Mouse (Mus musculus) kidney, adult 18-20 months (tissue): ENCODE measurements around the gene Sh3rf3.

Experiments
- DNase-seq: peaks from one replicate; pipeline ENCODE4 v3.0.0; 2021

The Sh3rf3 gene

GRCm38 (mm10) chr10:58813081-58813800 lies at the start of gene Sh3rf3:
Gene Sh3rf3, plus strand, starts transcription at chr10:58813359.
- DNase-seq = peak; percentile 18

DNA sequence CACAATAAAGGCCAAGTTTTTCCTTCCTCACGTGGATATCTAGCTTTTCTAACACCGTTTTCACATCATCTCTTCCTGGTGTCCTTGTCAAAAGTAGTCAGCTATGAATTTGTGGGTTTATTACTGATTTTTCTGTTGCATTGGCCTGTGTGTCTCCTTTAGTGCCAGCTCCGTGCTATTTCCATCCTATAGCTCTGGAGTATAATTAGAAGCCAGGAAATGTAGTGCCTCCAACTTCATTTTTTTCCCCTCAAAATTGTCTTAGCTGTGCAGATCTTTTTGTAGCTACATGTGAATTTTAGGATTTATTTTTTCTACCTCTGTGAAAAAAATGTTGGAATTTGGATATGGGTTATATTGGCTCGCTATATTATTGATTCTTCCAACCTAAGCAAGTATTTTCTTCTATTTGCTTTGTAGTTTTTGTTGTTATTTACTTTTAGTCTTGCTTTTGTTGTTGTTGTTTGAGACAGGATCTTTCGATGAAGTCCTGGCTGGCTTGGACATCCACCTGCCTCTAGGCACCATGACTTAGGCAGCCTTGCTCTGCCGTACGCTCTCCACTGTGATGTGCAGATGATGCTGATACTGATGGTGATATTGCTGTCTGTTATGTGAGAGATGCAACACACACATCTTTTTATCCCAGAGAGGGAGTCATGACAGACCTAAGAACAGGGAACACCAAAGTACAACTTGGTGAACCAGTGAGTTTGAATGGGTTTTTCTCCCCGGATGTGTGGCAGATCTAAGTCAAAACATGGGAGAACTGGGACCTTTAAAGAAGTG lies 24.5 kb upstream of the Sh3rf3 start:
- DNase-seq = no peak

DNA sequence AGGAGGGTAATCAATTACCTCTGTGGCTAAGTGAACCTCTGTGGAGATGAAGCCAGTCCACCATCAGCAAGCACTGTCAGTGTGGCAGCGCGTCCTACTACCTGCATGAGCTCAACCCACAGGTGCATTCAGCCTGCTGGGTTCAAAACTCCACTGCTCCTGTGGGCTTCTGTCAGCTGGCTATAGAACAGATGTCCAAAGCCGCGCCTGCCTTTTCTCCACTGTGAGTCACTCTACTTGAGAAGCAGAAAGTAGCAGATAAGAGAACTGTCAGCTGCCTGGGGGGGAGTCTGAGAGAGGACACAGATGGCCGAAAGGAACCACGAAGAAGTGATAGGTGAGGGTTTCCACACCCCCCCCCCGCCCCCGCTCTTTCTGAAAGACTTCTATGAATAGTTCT lies 15.6 kb upstream of the Sh3rf3 start:
- DNase-seq = no peak

GRCm38 (mm10) chr10:58798156-58798555 lies 15.0 kb upstream of the Sh3rf3 start:
- DNase-seq = no peak

GRCm38 (mm10) chr10:58800996-58801433 lies 12.1 kb upstream of the Sh3rf3 start:
- no peak for DNase-seq

DNA sequence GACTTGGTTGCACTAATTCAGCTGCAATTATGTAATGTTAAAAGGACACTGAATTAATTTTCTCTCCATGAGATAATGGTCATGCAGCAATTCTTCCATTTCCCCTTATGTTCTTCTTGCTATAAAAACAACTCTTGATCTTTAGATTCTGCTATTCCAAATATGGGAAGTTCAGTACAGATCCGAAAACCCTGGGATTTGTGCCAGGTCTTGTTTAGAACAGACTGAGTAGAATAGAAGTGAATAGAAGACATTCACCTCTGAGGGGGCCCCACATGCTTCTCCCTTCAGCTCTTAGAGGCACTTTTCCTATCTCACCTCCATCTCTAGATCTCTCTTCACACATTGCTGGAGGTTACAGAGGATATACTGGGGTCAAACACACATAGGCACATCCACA lies 10.8 kb upstream of the Sh3rf3 start:
- no peak for DNase-seq

GRCm38 (mm10) chr10:58807956-58808355 lies 5.2 kb upstream of the Sh3rf3 start:
- no peak for DNase-seq

GRCm38 (mm10) chr10:58810181-58810580 lies 3.0 kb upstream of the Sh3rf3 start:
- DNase-seq = no peak

- DNase-seq = peak; percentile 74
These were observed 714 bp upstream of the Sh3rf3 start for GRCm38 (mm10) chr10:58812210-58813080.

DNA sequence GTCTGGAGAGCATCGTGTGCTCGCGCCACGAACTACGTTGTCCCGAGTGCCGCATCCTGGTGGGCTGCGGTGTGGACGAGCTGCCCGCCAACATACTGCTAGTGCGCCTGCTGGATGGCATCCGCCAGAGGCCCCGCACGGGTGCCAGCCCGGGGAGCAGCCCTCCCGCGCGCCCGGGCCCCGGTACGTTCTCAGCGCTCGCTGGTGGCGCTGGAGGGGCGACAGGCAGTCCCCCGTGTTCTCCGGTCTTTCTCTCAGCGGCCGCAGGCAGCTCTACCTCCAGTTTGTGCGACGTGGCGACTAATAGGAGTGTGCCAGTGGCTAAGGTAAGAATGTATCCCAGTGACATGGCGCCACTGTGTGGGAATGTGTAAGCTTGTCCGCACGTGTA lies 637 bp downstream of the Sh3rf3 start:
- DNase-seq = peak; percentile 3

GRCm38 (mm10) chr10:58814486-58814885 lies 1.3 kb downstream of the Sh3rf3 start:
- DNase-seq = no peak

DNA sequence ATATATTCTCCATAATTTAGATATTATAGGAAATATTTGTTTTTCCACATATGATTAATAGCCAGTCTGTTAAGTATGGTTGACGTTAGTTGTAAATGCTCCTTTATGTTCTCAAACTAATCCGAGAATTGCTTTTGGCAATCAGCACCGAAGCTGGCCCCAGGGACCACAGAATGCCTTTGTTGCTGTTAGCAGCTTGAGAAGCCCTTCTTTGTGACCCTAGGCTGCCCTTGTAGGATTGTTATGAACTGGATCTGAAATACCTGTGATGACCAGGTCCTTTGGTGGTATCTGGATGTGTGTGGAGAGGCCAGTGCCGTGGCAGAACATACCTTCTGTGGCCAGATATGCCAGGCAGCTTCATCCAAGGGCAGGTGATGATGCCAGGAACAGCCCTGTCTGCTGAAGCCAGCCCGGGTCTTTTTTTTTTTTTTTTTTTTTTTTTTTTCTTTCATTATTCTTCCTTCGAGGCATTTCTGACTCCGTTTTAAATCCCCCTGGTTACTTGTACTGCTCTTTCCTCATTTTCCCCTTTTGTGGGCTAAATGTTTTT lies 10.9 kb downstream of the Sh3rf3 start:
- DNase-seq = no peak

DNA sequence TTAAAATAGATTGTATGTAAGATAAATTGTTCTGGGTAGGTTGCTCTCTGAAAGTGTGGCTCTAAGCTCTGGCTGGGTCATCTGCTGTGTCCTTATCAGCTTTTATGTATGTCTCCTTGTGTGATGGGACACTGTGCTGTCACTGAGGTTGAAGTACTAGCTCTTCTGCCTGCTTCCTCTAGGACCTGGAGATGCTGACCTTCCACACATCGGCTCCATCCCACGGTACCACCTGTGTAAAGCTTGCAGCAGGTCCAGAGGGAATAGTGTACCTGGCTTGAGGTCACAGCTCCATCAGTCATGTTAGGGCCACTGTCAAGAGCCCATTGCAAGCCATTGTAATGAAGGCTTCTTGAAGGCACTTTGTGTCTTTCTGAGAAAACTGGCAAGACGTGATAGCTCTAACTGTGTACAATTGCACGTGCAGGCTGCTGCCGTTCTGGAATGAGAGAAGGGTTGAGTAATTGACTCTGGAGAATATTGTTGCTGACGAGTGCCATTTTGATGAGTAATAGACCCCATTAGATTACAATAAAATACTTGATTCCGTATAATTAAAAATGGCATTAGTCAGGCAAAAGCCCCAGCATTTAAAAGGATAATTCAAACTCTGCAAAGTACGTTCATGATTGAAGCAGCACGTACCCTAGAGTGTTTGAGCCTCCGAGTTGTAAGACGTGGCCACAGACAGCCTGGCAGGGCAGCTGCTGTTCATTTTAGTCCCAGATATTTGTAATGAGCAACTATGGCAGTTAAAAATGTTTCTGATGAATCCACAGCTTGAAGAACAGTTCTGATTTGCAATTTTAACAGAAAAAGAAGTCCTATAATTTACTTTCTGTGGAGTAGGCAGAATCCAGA lies 16.3 kb downstream of the Sh3rf3 start:
- DNase-seq = no peak

DNA sequence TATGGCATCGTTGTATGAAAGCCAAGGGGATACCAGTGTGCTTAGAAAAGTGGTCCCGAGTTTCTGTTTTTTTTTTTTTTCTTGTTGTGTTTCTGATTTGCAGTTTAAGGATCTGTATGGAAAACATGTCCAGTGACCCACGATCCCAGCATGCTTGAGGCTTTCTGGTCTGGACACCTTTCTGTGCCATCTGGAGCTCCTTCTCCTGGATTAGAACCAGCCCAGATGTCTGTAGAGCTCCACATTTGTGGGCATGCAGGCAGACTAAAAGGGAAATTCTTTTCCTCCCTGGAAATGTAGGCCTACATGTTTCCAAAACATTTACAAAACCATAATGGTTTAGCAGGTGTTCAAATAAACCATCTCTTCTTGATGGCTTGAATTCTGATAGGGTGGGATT lies 20.0 kb downstream of the Sh3rf3 start:
- DNase-seq = no peak

DNA sequence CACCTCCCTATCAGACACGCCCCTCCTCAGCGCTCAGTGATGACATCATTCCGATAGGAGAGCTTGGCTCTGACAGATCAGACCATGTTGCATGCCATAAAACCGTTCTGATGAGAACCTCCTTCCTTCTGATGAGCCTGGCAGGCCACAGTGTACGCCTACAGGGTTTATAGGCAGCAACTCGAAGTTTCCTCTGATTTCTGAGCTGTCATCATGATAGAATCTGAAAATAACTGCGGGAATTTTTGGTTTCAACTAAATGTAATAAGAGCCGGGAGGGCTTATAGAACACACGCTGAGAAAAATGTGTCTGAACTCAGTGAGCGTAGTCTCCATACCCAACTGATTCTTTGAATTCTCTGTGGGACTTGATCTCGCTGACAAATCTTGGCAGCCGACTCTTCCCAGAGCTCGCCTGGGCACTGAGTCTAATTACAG lies 20.6 kb downstream of the Sh3rf3 start:
- DNase-seq = no peak

DNA sequence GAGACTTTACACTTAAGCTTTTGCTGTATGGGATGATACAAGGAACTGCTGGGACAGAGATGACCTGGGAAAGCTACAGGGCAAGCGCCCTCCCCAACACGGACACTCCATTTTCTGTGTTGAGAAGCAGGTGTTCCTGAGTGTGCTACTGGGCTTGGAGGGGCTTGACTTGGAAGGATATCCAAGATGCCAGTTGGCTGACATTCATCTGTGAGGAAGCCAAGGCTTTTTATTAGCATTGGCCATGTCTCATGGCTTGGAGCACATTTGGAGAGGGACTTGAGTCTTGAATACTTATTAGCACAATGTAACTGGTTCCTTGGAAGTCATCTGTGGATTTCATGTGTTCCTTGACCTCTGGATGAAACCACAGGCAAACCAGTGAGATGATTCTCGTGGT lies 23.2 kb downstream of the Sh3rf3 start:
- DNase-seq = no peak

DNA sequence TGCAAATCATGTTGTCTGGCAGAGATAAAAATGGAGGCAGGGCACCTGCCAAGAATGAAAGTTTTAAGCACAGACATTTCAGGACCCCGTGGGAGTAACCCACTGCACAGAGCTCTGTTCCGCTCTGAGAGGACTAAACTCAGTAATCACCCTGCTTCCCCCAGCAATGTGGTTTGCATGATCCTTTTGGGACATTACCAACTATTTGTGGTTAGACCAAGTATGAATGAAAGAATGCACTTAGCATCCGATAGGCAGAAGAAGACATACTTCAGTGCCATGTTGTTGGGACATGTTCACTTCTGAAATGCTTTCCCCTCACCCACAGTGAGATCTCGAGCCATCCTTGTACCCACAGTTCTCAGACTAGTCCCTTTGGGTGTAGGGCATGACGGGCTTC lies 24.3 kb downstream of the Sh3rf3 start:
- DNase-seq = no peak

GRCm38 (mm10) chr10:58841945-58842344 lies 28.8 kb downstream of the Sh3rf3 start:
- no peak for DNase-seq

- no peak for DNase-seq
These were observed 29.9 kb downstream of the Sh3rf3 start for GRCm38 (mm10) chr10:58843100-58843499.

DNA sequence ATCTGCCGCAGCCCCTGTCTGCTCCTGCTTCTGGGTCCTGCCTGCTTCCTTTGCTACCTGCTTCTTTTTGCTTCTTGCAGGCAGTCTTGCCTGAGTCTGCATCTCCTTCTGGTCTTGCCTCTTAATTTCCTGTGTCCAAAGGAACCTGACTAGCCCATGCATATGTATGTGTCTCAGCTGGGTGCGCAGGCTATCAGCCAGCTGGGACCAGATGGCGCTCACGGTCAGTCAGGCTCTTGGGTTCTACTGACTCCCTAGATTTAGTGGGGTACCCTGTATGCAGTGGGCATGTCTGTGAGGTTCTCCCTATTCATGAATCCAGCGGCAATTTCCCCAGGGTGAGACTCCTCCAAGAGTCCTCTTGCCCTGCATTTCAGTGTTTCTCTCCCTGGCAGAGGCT lies 35.0 kb downstream of the Sh3rf3 start:
- no peak for DNase-seq

GRCm38 (mm10) chr10:58848536-58848935 lies 35.4 kb downstream of the Sh3rf3 start:
- no peak for DNase-seq
